Mouse (Mus musculus): Measurements from ENCODE around the gene Tmem223.

DNA sequence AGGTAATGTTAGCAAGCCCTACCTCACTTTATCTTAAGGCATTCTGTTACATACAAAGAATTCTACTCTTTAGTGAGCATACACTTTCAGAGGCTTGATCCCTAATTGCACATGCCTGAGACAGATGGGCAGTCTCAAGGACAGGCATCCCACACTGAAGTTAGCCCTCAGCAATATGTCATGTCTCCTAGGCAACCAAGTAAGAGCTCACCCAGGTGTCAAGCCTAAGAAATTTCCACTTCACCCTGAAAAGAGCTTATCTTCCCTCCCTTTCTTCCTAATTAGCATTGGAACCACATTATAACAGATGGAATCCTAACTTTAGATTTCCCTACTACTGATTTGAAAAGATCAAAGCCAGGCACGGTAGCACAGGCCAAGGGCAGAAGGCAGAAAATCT is 18.4 kb downstream of the Tmem223 start:
- no peak for TF ChIP-seq CTCF (conservative IDR thresholded peaks at IDR 0.05; ENCODE audit: insufficient read depth, insufficient read length, low read depth, low read length)
- no peak for TF ChIP-seq POLR2A (IDR thresholded peaks at IDR 0.05; ENCODE audit: low read depth, low read length)

Data from kidney, adult 2 months (tissue).